Mouse (Mus musculus) heart, embryonic 15.5 days (tissue): ENCODE data around the gene Gla. TPM values are rescaled to one million over a fixed set of nuclear protein-coding genes. Genes with fewer than 3 reads are reported as not detected.
"Not testable (repeated sequence)": the region's sequence is repeated elsewhere in the genome, so short reads cannot be mapped to it uniquely, and the experiment has no call there.

Experiments
- ATAC-seq: fragments of 200-750 bp; cut with Nextera tagmentation; replicated peaks from 2 replicates; pipeline ENCODE4 v1.8.0; 2017; ENCODE audit warnings: low read depth, moderate TSS enrichment; ENCODE audit not compliant: insufficient number of reproducible peaks, insufficient read depth, low FRiP score
- H3K27ac ChIP-seq: fragments of 300-500 bp; sonication (generic); 2 replicates; pipeline ENCODE4 v1.5.1; 2015; ENCODE audit warnings: mild to moderate bottlenecking, inconsistent platforms
- H3K27me3 ChIP-seq: fragments of 300-500 bp; sonication (generic); 2 replicates; pipeline ENCODE4 v1.6.1; 2015; ENCODE audit warnings: inconsistent platforms
- H3K36me3 ChIP-seq: fragments of 300-500 bp; sonication (generic); 2 replicates; pipeline ENCODE4 v1.6.1; 2015; ENCODE audit warnings: mild to moderate bottlenecking, inconsistent platforms
- H3K4me1 ChIP-seq: fragments of 300-500 bp; sonication (generic); replicated peaks from 2 replicates; pipeline ENCODE4 v1.6.1; 2015; ENCODE audit warnings: inconsistent platforms
- H3K4me2 ChIP-seq: fragments of 300-500 bp; sonication (generic); 2 replicates; pipeline ENCODE4 v1.6.1; 2015; ENCODE audit warnings: inconsistent platforms, mild to moderate bottlenecking, moderate library complexity
- H3K4me3 ChIP-seq: fragments of 300-500 bp; sonication (generic); 2 replicates; pipeline ENCODE4 v1.5.1; 2015; ENCODE audit warnings: mild to moderate bottlenecking, inconsistent platforms
- H3K9ac ChIP-seq: fragments of 300-500 bp; sonication (generic); 2 replicates; pipeline ENCODE4 v1.6.1; 2015; ENCODE audit warnings: mild to moderate bottlenecking, inconsistent platforms
- H3K9me3 ChIP-seq: fragments of 300-500 bp; sonication (generic); replicated peaks from 2 replicates; pipeline ENCODE4 v1.6.1; 2016; ENCODE audit warnings: inconsistent platforms
- WGBS: fragments of 180-500 bp; shearing (Covaris S2); methylation state at CpG from one replicate; pipeline ENCODE4 v1.1.7; 2015; ENCODE audit warnings: mixed read lengths; 5-methylcytosine and 5-hydroxymethylcytosine counted together
- polyA plus RNA-seq: library from polyadenylated mRNA; unstranded; fragments of >200 nt; fragmentation: Nextera tagmentation; extraction: Ambion mirVana; gene quantifications from 2 replicates; pipeline ENCODE4 v1.2.1, GENCODE M21; 2015

Gene Gla
- polyA plus RNA-seq, 1 experiment from 2014 or later: 2.8 TPM

GRCm38 (mm10) chrX:134550903-134551302 is 50.0 kb downstream of the Gla start:
- Histone ChIP-seq H3K9ac (no peak overlapping the region), H3K27me3 (no peaks in the 10 kb centered on the region), H3K27ac (no peak overlapping the region), H3K4me2 (no peak overlapping the region), H3K4me1 (no peaks in the 10 kb centered on the region), H3K36me3 (no peaks in the 10 kb centered on the region), H3K9me3 (no peaks in the 10 kb centered on the region), H3K4me3 (no peak overlapping the region)
- 9% methylated on average over 5 of the region's 5 CpGs for WGBS
- ATAC-seq: no peak

- Histone ChIP-seq H3K9ac (no peak overlapping the region), H3K36me3 (no peaks in the 10 kb centered on the region), H3K4me2 (no peak overlapping the region), H3K9me3 (no peaks in the 10 kb centered on the region), H3K4me3 (no peak overlapping the region), H3K27ac (no peak overlapping the region), H3K27me3 (no peaks in the 10 kb centered on the region), H3K4me1 (no peaks in the 10 kb centered on the region)
- 73% methylated on average over 4 of the region's 4 CpGs for WGBS
- ATAC-seq: no peak
Measured at GRCm38 (mm10) chrX:134547330-134547729, 53.6 kb downstream of the Gla start.

GRCm38 (mm10) chrX:134541955-134542308 is 59.0 kb downstream of the Gla start:
- peak overlapping the region; percentile 56 for H3K9ac ChIP-seq
- H3K27ac ChIP-seq: peak overlapping the region; percentile 89
- H3K36me3 ChIP-seq: no peaks in the 10 kb centered on the region
- WGBS: 13% methylated on average over 6 of the region's 6 CpGs
- peak overlapping the region; percentile 53 for H3K4me2 ChIP-seq
- H3K27me3 ChIP-seq: no peaks in the 10 kb centered on the region
- no peaks in the 10 kb centered on the region for H3K9me3 ChIP-seq
- H3K4me3 ChIP-seq: peak overlapping the region; percentile 61
- no peak for ATAC-seq
- no peaks in the 10 kb centered on the region for H3K4me1 ChIP-seq

GRCm38 (mm10) chrX:134541145-134541954 is 59.6 kb downstream of the Gla start, which contains the start of gene Timm8a1:
TSS of gene Timm8a1 (minus strand) at chrX:134541865.
- no peaks in the 10 kb centered on the region for H3K9me3 ChIP-seq
- ATAC-seq: peak; percentile 88
- 19% methylated on average over 56 of the region's 61 CpGs for WGBS
- H3K9ac ChIP-seq: peak within 1 kb of the TSS; percentile 56
- H3K4me3 ChIP-seq: peak within 1 kb of the TSS; percentile 61
- no peaks in the 10 kb centered on the region for H3K4me1 ChIP-seq
- peaks cover 4% of the 10 kb centered on the region; the same call in 1 of the 2 replicates for H3K36me3 ChIP-seq
- H3K27me3 ChIP-seq: no peaks in the 10 kb centered on the region
- H3K27ac ChIP-seq: peak within 1 kb of the TSS; percentile 89
- H3K4me2 ChIP-seq: peak within 1 kb of the TSS; percentile 55

GRCm38 (mm10) chrX:134540414-134541135 is 60.4 kb downstream of the Gla start:
- no peaks in the 10 kb centered on the region for H3K27me3 ChIP-seq
- 14% methylated on average over 12 of the region's 12 CpGs for WGBS
- peak overlapping the region; percentile 56 for H3K9ac ChIP-seq
- peak overlapping the region; percentile 89 for H3K27ac ChIP-seq
- ATAC-seq: no peak
- H3K4me3 ChIP-seq: peak overlapping the region; percentile 61
- H3K36me3 ChIP-seq: peaks cover 5% of the 10 kb centered on the region; the same call in 1 of the 2 replicates
- peak overlapping the region; percentile 55 for H3K4me2 ChIP-seq
- no peaks in the 10 kb centered on the region for H3K9me3 ChIP-seq
- no peaks in the 10 kb centered on the region for H3K4me1 ChIP-seq

- not testable (repeated sequence) for H3K9me3 ChIP-seq, H3K4me1 ChIP-seq, ATAC-seq, H3K9ac ChIP-seq, H3K27me3 ChIP-seq, H3K27ac ChIP-seq, H3K36me3 ChIP-seq
- peak overlapping the region; percentile 55; the same call in 1 of the 2 replicates for H3K4me2 ChIP-seq
- peak overlapping the region; percentile 61 for H3K4me3 ChIP-seq
- WGBS: 81% methylated on average over 10 of the region's 10 CpGs
Measured at GRCm38 (mm10) chrX:134539795-134540194, 61.1 kb downstream of the Gla start.

Other genes with a start within 250 kb of the Gla start
- gene Drp2, start 196.6 kb downstream of the Gla start, polyA plus RNA-seq: 0.26 and 0.44 TPM in 2 replicates
- not detected in 2 replicates for gene Taf7l, start 124.6 kb downstream of the Gla start, polyA plus RNA-seq
- 65.5 and 70.3 TPM in 2 replicates for gene Timm8a1, start 59.3 kb downstream of the Gla start, polyA plus RNA-seq
- gene Btk, start 17.6 kb downstream of the Gla start, polyA plus RNA-seq: 0.74 and 2.1 TPM in 2 replicates
- 203 and 263 TPM in 2 replicates for gene Rpl36a, start 15.5 kb downstream of the Gla start, polyA plus RNA-seq
- gene Hnrnph2, start 54 bp upstream of the Gla start, polyA plus RNA-seq: 112 and 114 TPM in 2 replicates
- 3.8 and 4.1 TPM in 2 replicates for gene Armcx4, start 85.4 kb upstream of the Gla start, polyA plus RNA-seq
- gene Armcx1, start 116.8 kb upstream of the Gla start, polyA plus RNA-seq: 40.5 and 43.2 TPM in 2 replicates
- 14.1 and 17.0 TPM in 2 replicates for gene Armcx6, start 150.3 kb upstream of the Gla start, polyA plus RNA-seq
- gene Armcx3, start 155.5 kb upstream of the Gla start, polyA plus RNA-seq: 80.8 and 81.1 TPM in 2 replicates
- 53.9 and 57.3 TPM in 2 replicates for gene Armcx2, start 208.1 kb upstream of the Gla start, polyA plus RNA-seq